Mouse (Mus musculus) ES-E14 (cell line): ENCODE results near the gene Arhgap31.

Experiments used
- CHD2 ChIP-seq: IDR thresholded peaks from 2 replicates; pipeline ENCODE4 v1.6.1; 2014; ENCODE audit warnings: mild to moderate bottlenecking, low read depth, low read length, inconsistent platforms
- ZC3H11A ChIP-seq: IDR thresholded peaks from 2 replicates; pipeline ENCODE4 v1.6.1; 2012; ENCODE audit warnings: low read depth, mild to moderate bottlenecking, inconsistent platforms, low read length, borderline replicate concordance
- ZNF384 ChIP-seq: IDR thresholded peaks from 2 replicates; pipeline ENCODE4 v1.6.1; 2012; ENCODE audit warnings: low read depth, low read length, inconsistent platforms

GRCm38 (mm10) chr16:38568192-38568591, 144.9 kb downstream of the Arhgap31 start:
- TF ChIP-seq ZC3H11A (no peak), CHD2 (no peak), ZNF384 (no peak)
